ENCODE assay signal across 28 mouse cellular contexts in genomic region chr9:50832162-50832561, GRCm38 (mm10). TPM values are rescaled to one million over a fixed set of nuclear protein-coding genes. Genes with fewer than 3 reads are reported as not detected.
DNase-seq lines count a peak whose midpoint lies in the region; ATAC-seq and TF ChIP-seq lines count a peak whose summit lies in the region.
"Had no signal": no experiment of that assay in that cellular context is flagged by ENCODE, and none has a peak within 500 bp of the region (broad histone marks: within the 10 kb centered on the region; RNA-seq: fewer than 3 reads in every experiment).

No protein-coding gene starts in this region.

- WGBS in liver, embryonic 14.5 days (ENCODE audit: insufficient replicate concordance), result 95% methylated on average over 4 of the region's 4 CpGs
- WGBS in liver, postnatal 0 days (ENCODE audit: insufficient replicate concordance), result 96% methylated on average over 4 of the region's 4 CpGs
- WGBS in heart, embryonic 12.5 days, result 95% methylated on average over 4 of the region's 4 CpGs
- 97% methylated on average over 4 of the region's 4 CpGs for WGBS in forebrain, embryonic 14.5 days

- peaks cover 8 to 15% of the 10 kb centered on the region in 2 experiments for H3K4me1 ChIP-seq in liver, embryonic 14.5 days (replicated peaks; ENCODE audit: control insufficient read depth in 2 of 2, insufficient read depth in 2 of 2, low read length in 1 of 2)
- H3K4me1 ChIP-seq in liver, postnatal 0 days (ENCODE audit: insufficient read depth), result peaks cover 26% of the 10 kb centered on the region
- peaks cover 14% of the 10 kb centered on the region for H3K4me1 ChIP-seq in brown adipose tissue, adult 24 weeks (ENCODE audit: control insufficient read depth, insufficient read depth, insufficient read length, low read length)
- 0 out of 2 replicates have a peak, but pooled peaks cover 2% of the 10 kb centered on the region for H3K4me1 ChIP-seq in heart, embryonic 12.5 days (replicated peaks)
- no peaks in the 10 kb centered on the region for H3K4me1 ChIP-seq in forebrain, embryonic 14.5 days (ENCODE audit: control insufficient read depth, insufficient read depth, low read length)
- H3K4me1 ChIP-seq: forebrain, embryonic 15.5 days; heart, embryonic 13.5 days; limb, embryonic 13.5 days had no signal

- no peak overlapping the region; the same call in 1 of the 2 replicates for H3K27ac ChIP-seq in layer of hippocampus, adult 2 months
- H3K27ac ChIP-seq in liver, embryonic 14.5 days, result peak overlapping the region; percentile 39
- no peak overlapping the region for H3K27ac ChIP-seq in liver, postnatal 0 days (ENCODE audit: low read depth)
- peak overlapping the region; percentile 29; the same call in 1 of the 2 replicates for H3K27ac ChIP-seq in brown adipose tissue, adult 24 weeks (replicated peaks; ENCODE audit: low read depth, low read length)
- no peak overlapping the region for H3K27ac ChIP-seq in heart, embryonic 12.5 days (ENCODE audit: poor library complexity, severe bottlenecking)
- H3K27ac ChIP-seq in forebrain, embryonic 14.5 days (ENCODE audit: low read depth, low read length), result no peak overlapping the region
- H3K27ac ChIP-seq: forebrain, embryonic 15.5 days; heart, adult 2 months; heart, embryonic 13.5 days; hindbrain, embryonic 14.5 days; limb, embryonic 13.5 days; macrophage; stomach, postnatal 0 days had no signal

- no peak for ATAC-seq in liver, embryonic 14.5 days (ENCODE audit: insufficient read depth)
- ATAC-seq in liver, postnatal 0 days, result no peak
- ATAC-seq in heart, embryonic 12.5 days (ENCODE audit: insufficient number of reproducible peaks, low FRiP score), result no peak
- ATAC-seq in forebrain, embryonic 14.5 days, result no peak
- ATAC-seq: CD4-positive, CD25-positive, alpha-beta regulatory T cell, adult 4 months; forebrain, embryonic 15.5 days; intestine, postnatal 0 days had no signal

- TF ChIP-seq CTCF in layer of hippocampus, adult 2 months (conservative IDR thresholded peaks at IDR 0.05), result no peak
- TF ChIP-seq CTCF in liver, embryonic 14.5 days (IDR thresholded peaks at IDR 0.05; ENCODE audit: low read depth), result no peak
- no peak for TF ChIP-seq CTCF in liver, postnatal 0 days (IDR thresholded peaks at IDR 0.05; ENCODE audit: low read depth)

- peak; percentile 29 to 39 for DNase-seq in layer of hippocampus, adult 2 months (ENCODE audit: low spot score in 2 of 2)
- no peak for DNase-seq in layer of hippocampus, postnatal 25 days (ENCODE audit: extremely low spot score in 1 of 2, low spot score in 1 of 2)
- no peak for DNase-seq in liver, embryonic 14.5 days (ENCODE audit: low read depth in 3 of 3, low spot score in 3 of 3)
- no peak for DNase-seq in liver, postnatal 0 days
- no peak for DNase-seq in forebrain, embryonic 14.5 days (ENCODE audit: low spot score)
- DNase-seq: adrenal gland, postnatal 25 days; cerebellum, adult 2 months; cerebellum, postnatal 14 days; heart, adult 2 months; heart, postnatal 10 days; kidney, adult 9 months; kidney, postnatal 10 days; lung, adult 2 months; lung, postnatal 10 days; midbrain, embryonic 14.5 days; right cerebral cortex, postnatal 4 days; thymus, adult 2 months; thymus, postnatal 4 days had no signal

- peaks cover 4% of the 10 kb centered on the region for H3K36me3 ChIP-seq in liver, embryonic 14.5 days (replicated peaks; ENCODE audit: control insufficient read depth, insufficient read depth, low read depth)
- H3K36me3 ChIP-seq in liver, postnatal 0 days (replicated peaks; ENCODE audit: insufficient read depth, low read length), result no peaks in the 10 kb centered on the region; the same call in 1 of the 2 replicates
- peaks cover 24% of the 10 kb centered on the region for H3K36me3 ChIP-seq in heart, embryonic 12.5 days
- peaks cover 7% of the 10 kb centered on the region; the same call in 1 of the 2 replicates for H3K36me3 ChIP-seq in forebrain, embryonic 14.5 days (ENCODE audit: control insufficient read depth, insufficient read depth, low read length)

- H3K27me3 ChIP-seq in liver, embryonic 14.5 days (ENCODE audit: control insufficient read depth, insufficient read depth, low read length), result no peaks in the 10 kb centered on the region
- H3K27me3 ChIP-seq in liver, postnatal 0 days (ENCODE audit: insufficient read depth, low read length), result no peaks in the 10 kb centered on the region
- H3K27me3 ChIP-seq in heart, embryonic 12.5 days (replicated peaks), result no peaks in the 10 kb centered on the region
- no peaks in the 10 kb centered on the region for H3K27me3 ChIP-seq in forebrain, embryonic 14.5 days (replicated peaks; ENCODE audit: control insufficient read depth, insufficient read depth, low read length)
- H3K27me3 ChIP-seq: forebrain, embryonic 15.5 days; heart, embryonic 13.5 days; limb, embryonic 13.5 days had no signal

- no peak overlapping the region for H3K4me3 ChIP-seq in layer of hippocampus, adult 2 months
- H3K4me3 ChIP-seq in liver, embryonic 14.5 days (ENCODE audit: insufficient read depth in 1 of 2, low read depth in 2 of 2, low read length in 2 of 2), result no peak overlapping the region
- no peak overlapping the region for H3K4me3 ChIP-seq in liver, postnatal 0 days (ENCODE audit: low read depth, low read length)
- no peak overlapping the region for H3K4me3 ChIP-seq in brown adipose tissue, adult 24 weeks (ENCODE audit: insufficient read depth, low read depth, low read length)
- H3K4me3 ChIP-seq in heart, embryonic 12.5 days, result no peak overlapping the region
- H3K4me3 ChIP-seq in forebrain, embryonic 14.5 days (ENCODE audit: low read depth, low read length), result no peak overlapping the region
- H3K4me3 ChIP-seq: forebrain, embryonic 15.5 days; heart, adult 2 months; heart, embryonic 13.5 days; limb, embryonic 13.5 days had no signal

- no peak for TF ChIP-seq EP300 in liver, embryonic 14.5 days (IDR thresholded peaks at IDR 0.05; ENCODE audit: low read depth)
- no peak for TF ChIP-seq EP300 in liver, postnatal 0 days (IDR thresholded peaks at IDR 0.05; ENCODE audit: low read depth)

- H3K9ac ChIP-seq in liver, embryonic 14.5 days (replicated peaks), result peak overlapping the region; percentile 11; the same call in 1 of the 2 replicates
- H3K9ac ChIP-seq in liver, postnatal 0 days (replicated peaks), result no peak overlapping the region
- H3K9ac ChIP-seq in heart, embryonic 12.5 days, result no peak overlapping the region
- no peak overlapping the region for H3K9ac ChIP-seq in forebrain, embryonic 14.5 days (ENCODE audit: low read length)
- H3K9ac ChIP-seq: forebrain, embryonic 15.5 days; heart, embryonic 13.5 days; hindbrain, embryonic 14.5 days; limb, embryonic 13.5 days had no signal

- no peaks in the 10 kb centered on the region for H3K9me3 ChIP-seq in liver, embryonic 14.5 days (ENCODE audit: control insufficient read depth, low read length)
- no peaks in the 10 kb centered on the region for H3K9me3 ChIP-seq in liver, postnatal 0 days (ENCODE audit: low read length)
- H3K9me3 ChIP-seq in heart, embryonic 12.5 days (replicated peaks), result no peaks in the 10 kb centered on the region
- no peaks in the 10 kb centered on the region for H3K9me3 ChIP-seq in forebrain, embryonic 14.5 days (replicated peaks; ENCODE audit: control insufficient read depth, low read length)
- H3K9me3 ChIP-seq: forebrain, embryonic 15.5 days; heart, embryonic 13.5 days; limb, embryonic 13.5 days had no signal

- no peak overlapping the region for H3K4me2 ChIP-seq in liver, embryonic 14.5 days (ENCODE audit: low read depth)
- no peak overlapping the region for H3K4me2 ChIP-seq in liver, postnatal 0 days (ENCODE audit: low read depth, low read length)
- H3K4me2 ChIP-seq in heart, embryonic 12.5 days, result no peak overlapping the region
- no peak overlapping the region for H3K4me2 ChIP-seq in forebrain, embryonic 14.5 days (ENCODE audit: low read length)
- H3K4me2 ChIP-seq: forebrain, embryonic 15.5 days; heart, embryonic 13.5 days; hindbrain, embryonic 14.5 days; limb, embryonic 13.5 days had no signal

RNA-seq across cellular contexts. Expression of gene Ppp2r1b, which starts 12.9 kb away (rescaled TPM):
- total RNA-seq in layer of hippocampus, adult 2 months (2021), result 10 to 100 TPM; 14.9 to 18.1 TPM
- total RNA-seq in layer of hippocampus, postnatal 25 days (2021), result 10 to 100 TPM; 17.2 to 17.4 TPM
- polyA plus RNA-seq in liver, embryonic 14.5 days (2012; rRNA removed), result 20.9 and 27.7 TPM in 2 replicates
- polyA plus RNA-seq in liver, embryonic 14.5 days (2014; fragmentation: Nextera tagmentation; extraction: Ambion mirVana), result 69.1 and 75.0 TPM in 2 replicates
- 18.8 and 29.0 TPM in 2 replicates for polyA plus RNA-seq in liver, postnatal 0 days (2015; fragmentation: Nextera tagmentation; extraction: Ambion mirVana)
- polyA plus RNA-seq in brown adipose tissue, adult 24 weeks (2012; ENCODE audit: insufficient read depth, insufficient read length, missing spikeins), result 35.1 and 41.6 TPM in 2 replicates
- 61.1 and 62.1 TPM in 2 replicates for polyA plus RNA-seq in heart, embryonic 12.5 days (2016; fragmentation: Nextera tagmentation; extraction: Ambion mirVana)
- 78.9 and 94.5 TPM in 2 replicates for polyA plus RNA-seq in forebrain, embryonic 14.5 days (2014; fragmentation: Nextera tagmentation; extraction: Ambion mirVana)

RNA-seq across cellular contexts. Expression of gene 1110032A03Rik, which starts 56.8 kb away (rescaled TPM):
- total RNA-seq in layer of hippocampus, adult 2 months (2021), result 10 to 100 TPM; 29.6 to 30.2 TPM
- total RNA-seq in layer of hippocampus, postnatal 25 days (2021), result 10 to 100 TPM; 31.2 to 35.2 TPM
- 11.4 and 11.5 TPM in 2 replicates for polyA plus RNA-seq in liver, embryonic 14.5 days (2012; rRNA removed)
- polyA plus RNA-seq in liver, embryonic 14.5 days (2014; fragmentation: Nextera tagmentation; extraction: Ambion mirVana), result 15.8 and 16.9 TPM in 2 replicates
- 34.6 and 36.2 TPM in 2 replicates for polyA plus RNA-seq in liver, postnatal 0 days (2015; fragmentation: Nextera tagmentation; extraction: Ambion mirVana)
- 213 and 331 TPM in 2 replicates for polyA plus RNA-seq in brown adipose tissue, adult 24 weeks (2012; ENCODE audit: insufficient read depth, insufficient read length, missing spikeins)
- 19.9 and 20.7 TPM in 2 replicates for polyA plus RNA-seq in heart, embryonic 12.5 days (2016; fragmentation: Nextera tagmentation; extraction: Ambion mirVana)
- 55.1 and 65.0 TPM in 2 replicates for polyA plus RNA-seq in forebrain, embryonic 14.5 days (2014; fragmentation: Nextera tagmentation; extraction: Ambion mirVana)

RNA-seq across cellular contexts. Expression of gene Alg9, which starts 57.3 kb away (rescaled TPM):
- total RNA-seq in layer of hippocampus, adult 2 months (2021), result 10 to 100 TPM; 29.0 to 31.1 TPM
- total RNA-seq in layer of hippocampus, postnatal 25 days (2021), result 10 to 100 TPM; 28.4 to 30.7 TPM
- 10.1 and 10.8 TPM in 2 replicates for polyA plus RNA-seq in liver, embryonic 14.5 days (2012; rRNA removed)
- 12.7 and 13.5 TPM in 2 replicates for polyA plus RNA-seq in liver, embryonic 14.5 days (2014; fragmentation: Nextera tagmentation; extraction: Ambion mirVana)
- polyA plus RNA-seq in liver, postnatal 0 days (2015; fragmentation: Nextera tagmentation; extraction: Ambion mirVana), result 7.5 and 8.6 TPM in 2 replicates
- 38.3 and 49.0 TPM in 2 replicates for polyA plus RNA-seq in brown adipose tissue, adult 24 weeks (2012; ENCODE audit: insufficient read depth, insufficient read length, missing spikeins)
- 38.6 TPM in 2 replicates for polyA plus RNA-seq in heart, embryonic 12.5 days (2016; fragmentation: Nextera tagmentation; extraction: Ambion mirVana)
- 49.2 and 54.9 TPM in 2 replicates for polyA plus RNA-seq in forebrain, embryonic 14.5 days (2014; fragmentation: Nextera tagmentation; extraction: Ambion mirVana)

Comparison
In these comparisons a context has a peak if more than half of its experiments do, and no peak if none do; other contexts are left out.
1. DNase-seq: peak in layer of hippocampus, adult 2 months (2 of 2); none in layer of hippocampus, postnatal 25 days (0 of 2), liver, embryonic 14.5 days (0 of 3), liver, postnatal 0 days (single experiment) and forebrain, embryonic 14.5 days (single experiment).
2. H3K27ac ChIP-seq: peak in liver, embryonic 14.5 days (single experiment) and brown adipose tissue, adult 24 weeks (single experiment); none in layer of hippocampus, adult 2 months (single experiment), liver, postnatal 0 days (single experiment), heart, embryonic 12.5 days (single experiment) and forebrain, embryonic 14.5 days (single experiment).